ENCODE assay signal across 8 mouse cellular contexts in the genomic region with DNA sequence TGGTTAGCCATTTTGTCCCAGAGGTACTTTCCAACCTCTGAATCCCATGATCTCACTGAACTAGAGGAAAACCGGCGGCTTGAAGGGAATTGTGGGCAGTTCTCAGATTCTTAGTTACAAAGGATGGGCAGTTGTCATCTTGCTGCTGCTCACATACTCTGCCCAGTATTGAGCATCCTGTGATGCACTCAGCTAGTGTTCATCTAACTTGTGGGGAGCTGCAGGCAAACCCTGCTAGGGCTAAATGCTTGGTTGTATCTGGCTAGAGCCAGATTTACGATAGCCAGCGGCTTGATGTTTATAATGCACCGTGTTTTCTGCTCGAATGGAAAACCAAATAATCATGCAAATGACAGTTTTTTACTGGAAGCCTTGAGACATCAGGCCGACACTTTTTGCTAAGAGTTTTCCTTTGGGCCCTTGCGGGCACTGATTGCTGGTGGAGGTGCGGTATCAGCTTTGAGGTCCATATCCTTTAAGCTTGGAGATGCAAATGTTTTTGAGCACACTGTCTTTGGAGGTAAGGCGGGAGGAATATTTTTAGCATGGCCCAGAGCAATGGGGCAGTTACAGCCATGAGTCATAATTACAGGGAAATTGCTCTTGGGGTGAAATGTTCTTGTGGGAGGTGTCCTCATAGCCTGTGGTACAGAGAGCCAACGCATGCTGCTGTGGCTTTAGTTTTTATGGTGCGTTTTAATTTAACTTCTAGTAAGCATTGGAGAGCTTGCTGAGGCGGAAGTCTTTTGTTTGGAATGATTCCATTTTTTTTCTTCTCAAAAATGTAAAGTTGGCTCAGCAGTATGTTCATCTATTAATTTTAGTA. TPM values are rescaled to one million over a fixed set of nuclear protein-coding genes. Genes with fewer than 3 reads are reported as not detected.
DNase-seq lines count a peak whose midpoint lies in the region; ATAC-seq and TF ChIP-seq lines count a peak whose summit lies in the region.

No protein-coding gene starts in this region.

- no peak for TF ChIP-seq EP300 in heart, adult 2 months (IDR thresholded peaks at IDR 0.05; ENCODE audit: insufficient read depth, low read depth, low read length)
- TF ChIP-seq EP300 in CH12.LX (IDR thresholded peaks at IDR 0.05; ENCODE audit: low read length) = peak; percentile 38; the same call in 1 of the 2 replicates

- peaks cover 5% of the 10 kb centered on the region for H3K79me2 ChIP-seq in heart, adult 2 months (replicated peaks; ENCODE audit: control insufficient read depth, insufficient read depth, low read length)
- peaks cover 48% of the 10 kb centered on the region for H3K79me2 ChIP-seq in CH12.LX (replicated peaks; ENCODE audit: control insufficient read depth, extremely low read depth, insufficient read depth, poor library complexity, severe bottlenecking)

- H3K36me3 ChIP-seq in heart, adult 2 months (ENCODE audit: control insufficient read depth, insufficient read depth, low read length) = peaks cover 5% of the 10 kb centered on the region; the same call in 1 of the 2 replicates
- H3K36me3 ChIP-seq in CH12.LX (replicated peaks in 1 of 2; ENCODE audit: control insufficient read depth in 1 of 2, insufficient read depth in 1 of 2, low read length in 1 of 2) = peaks cover 23 to 34% of the 10 kb centered on the region in 2 experiments
- peaks cover 9% of the 10 kb centered on the region; the same call in 1 of the 2 replicates for H3K36me3 ChIP-seq in forebrain, postnatal 0 days (ENCODE audit: insufficient read depth)
- no peaks in the 10 kb centered on the region for H3K36me3 ChIP-seq in midbrain, embryonic 11.5 days (ENCODE audit: control insufficient read depth, insufficient read depth, low read length)

- H3K4me3 ChIP-seq in heart, adult 2 months = peak overlapping the region; percentile 81; the same call in 1 of the 2 replicates
- H3K4me3 ChIP-seq in CH12.LX (replicated peaks in 1 of 3; ENCODE audit: low read depth in 2 of 3, low read length in 2 of 3, poor library complexity in 1 of 3) = peak overlapping the region; percentile 72 to 92 (median 81)
- H3K4me3 ChIP-seq in forebrain, postnatal 0 days (ENCODE audit: low read depth, low read length) = peak overlapping the region; percentile 85
- H3K4me3 ChIP-seq in midbrain, embryonic 11.5 days (ENCODE audit: low read depth, low read length) = peak overlapping the region; percentile 82

- H3K9me3 ChIP-seq in CH12.LX (replicated peaks; ENCODE audit: low read length) = no peaks in the 10 kb centered on the region
- no peaks in the 10 kb centered on the region for H3K9me3 ChIP-seq in forebrain, postnatal 0 days (ENCODE audit: low read length)
- H3K9me3 ChIP-seq in midbrain, embryonic 11.5 days (ENCODE audit: control insufficient read depth, low read length) = no peaks in the 10 kb centered on the region

- no peak for TF ChIP-seq POLR2A in heart, adult 2 months (IDR thresholded peaks at IDR 0.05; ENCODE audit: insufficient read depth, low read depth, low read length)
- TF ChIP-seq POLR2A in CH12.LX (IDR thresholded peaks at IDR 0.05; ENCODE audit: low read depth, low read length) = no peak

- H3K4me1 ChIP-seq in heart, adult 2 months (ENCODE audit: control insufficient read depth, insufficient read depth, low read length) = peaks cover 7% of the 10 kb centered on the region
- H3K4me1 ChIP-seq in CH12.LX (ENCODE audit: control insufficient read depth in 1 of 2, insufficient read depth in 2 of 2) = peaks cover 7 to 34% of the 10 kb centered on the region in 2 experiments; a peak in 3 of 4 replicates
- peaks cover 18% of the 10 kb centered on the region for H3K4me1 ChIP-seq in forebrain, postnatal 0 days (ENCODE audit: insufficient read depth)
- H3K4me1 ChIP-seq in midbrain, embryonic 11.5 days (ENCODE audit: control insufficient read depth, insufficient read depth, low read length) = peaks cover 14% of the 10 kb centered on the region

- no peak for TF ChIP-seq RAD21 in CH12.LX (IDR thresholded peaks at IDR 0.05; ENCODE audit: low read depth, low read length)

- in situ Hi-C loops in CH12.LX (cut with MboI; ENCODE audit: low pct_ligation_motif_present, low pct_unique_long_range_greater_than_20kb, low sequenced_read_pairs) = no loop called here

- ATAC-seq in forebrain, postnatal 0 days = no peak
- ATAC-seq in midbrain, embryonic 11.5 days (ENCODE audit: low FRiP score) = no peak

- no peak overlapping the region for H3K9ac ChIP-seq in heart, adult 2 months (ENCODE audit: low read depth, low read length)
- peak overlapping the region; percentile 82 for H3K9ac ChIP-seq in CH12.LX (ENCODE audit: insufficient read depth, low read depth)
- H3K9ac ChIP-seq in forebrain, postnatal 0 days = peak overlapping the region; percentile 83
- peak overlapping the region; percentile 90; the same call in 1 of the 2 replicates for H3K9ac ChIP-seq in midbrain, embryonic 11.5 days (ENCODE audit: low read length)

- dilution Hi-C loops in CH12.LX (cut with MboI; ENCODE audit: extremely low pct_ligation_motif_present, extremely low pct_unique_long_range_greater_than_20kb, low sequenced_read_pairs) = no loop called here

- no peaks in the 10 kb centered on the region for H3K27me3 ChIP-seq in heart, adult 2 months (ENCODE audit: control insufficient read depth, insufficient read depth, low read length)
- H3K27me3 ChIP-seq in CH12.LX (replicated peaks) = no peaks in the 10 kb centered on the region
- H3K27me3 ChIP-seq in forebrain, postnatal 0 days (ENCODE audit: insufficient read depth, low read length) = no peaks in the 10 kb centered on the region
- H3K27me3 ChIP-seq in midbrain, embryonic 11.5 days (ENCODE audit: control insufficient read depth, insufficient read depth, low read length) = no peaks in the 10 kb centered on the region

- DNase-seq in heart, adult 2 months = no peak
- DNase-seq in heart, postnatal 14 days = no peak
- peak; percentile 52 for DNase-seq in CH12.LX (ENCODE audit: extremely low read depth)
- DNase-seq in forebrain, postnatal 0 days = no peak
- peak; percentile 88 for DNase-seq in midbrain, embryonic 11.5 days (ENCODE audit: low spot score, missing footprints)
- no peak for DNase-seq in gastrocnemius, adult 18-20 months (ENCODE audit: low spot score)
- no peak for DNase-seq in cerebellum, postnatal 10 days
- DNase-seq in embryo, embryonic 9.5 days (ENCODE audit: extremely low spot score) = no peak

- no peak for TF ChIP-seq CTCF in heart, adult 2 months (IDR thresholded peaks at IDR 0.05)
- no peak for TF ChIP-seq CTCF in CH12.LX (conservative IDR thresholded peaks at IDR 0.05 in 1 of 2, IDR thresholded peaks at IDR 0.05 in 1 of 2; ENCODE audit: low read depth in 2 of 2, low read length in 2 of 2)
- TF ChIP-seq CTCF in forebrain, postnatal 0 days (IDR thresholded peaks at IDR 0.05; ENCODE audit: low read depth) = no peak

- no peak overlapping the region for H3K27ac ChIP-seq in heart, adult 2 months
- no peak overlapping the region for H3K27ac ChIP-seq in CH12.LX (ENCODE audit: insufficient read depth, low read depth)
- no peak overlapping the region for H3K27ac ChIP-seq in forebrain, postnatal 0 days (ENCODE audit: low read depth, low read length)
- no peak overlapping the region for H3K27ac ChIP-seq in midbrain, embryonic 11.5 days (ENCODE audit: low read depth, low read length)

- peak overlapping the region; percentile 57 for H3K4me2 ChIP-seq in CH12.LX (ENCODE audit: insufficient read depth, low read depth, poor library complexity, severe bottlenecking)
- peak overlapping the region; percentile 65 for H3K4me2 ChIP-seq in forebrain, postnatal 0 days (ENCODE audit: low read depth)
- peak overlapping the region; percentile 62 for H3K4me2 ChIP-seq in midbrain, embryonic 11.5 days

- WGBS in heart, adult 2 months = 57% methylated on average over 13 of the region's 13 CpGs
- WGBS in forebrain, postnatal 0 days = 44% methylated on average over 13 of the region's 13 CpGs
- WGBS in midbrain, embryonic 11.5 days = 71% methylated on average over 13 of the region's 13 CpGs

- intact Hi-C loops in heart, adult 2 months (cut with DNase I) = loop anchor here (10.0 kb wide), 1 partner anchor 188 kb away; no protein-coding TSS in a partner anchor
- intact Hi-C loops in heart, postnatal 14 days (cut with DNase I) = loop anchor here (10.0 kb wide), 1 partner anchor 188 kb away; no protein-coding TSS in a partner anchor

RNA-seq across cellular contexts. Expression of gene Plekha3, which starts 1.5 kb away (rescaled TPM):
- 10 to 100 TPM; 19.4 to 21.3 TPM for total RNA-seq in heart, adult 2 months (2021)
- polyA plus RNA-seq in heart, adult 2 months (2012; rRNA removed) = 12.8 and 19.2 TPM in 2 replicates
- 10 to 100 TPM; 19.2 to 19.7 TPM for total RNA-seq in heart, postnatal 14 days (2021)
- total RNA-seq in CH12.LX (2012; rRNA removed) = 12.1 and 16.9 TPM in 2 replicates
- 38.6 and 43.8 TPM in 2 replicates for total RNA-seq in CH12.LX (2014; rRNA removed)
- 28.4 and 30.0 TPM in 2 replicates for polyA plus RNA-seq in CH12.LX (2012; ENCODE audit: insufficient read length, low read depth)
- total RNA-seq in forebrain, postnatal 0 days (2014; rRNA removed) = 19.7 and 21.6 TPM in 2 replicates
- polyA plus RNA-seq in forebrain, postnatal 0 days (2015; fragmentation: Nextera tagmentation; extraction: Ambion mirVana) = 6.4 and 9.1 TPM in 2 replicates
- polyA plus RNA-seq in midbrain, embryonic 11.5 days (2014; fragmentation: Nextera tagmentation; extraction: Ambion mirVana) = 11.7 and 12.9 TPM in 2 replicates
- 10 to 100 TPM; 10.7 TPM for total RNA-seq in gastrocnemius, adult 18-20 months (2021)

RNA-seq across cellular contexts. Expression of gene Fkbp7, which starts 3.7 kb away (rescaled TPM):
- total RNA-seq in heart, adult 2 months (2021) = 10 to 100 TPM; 20.8 to 21.9 TPM
- 7.9 and 14.7 TPM in 2 replicates for polyA plus RNA-seq in heart, adult 2 months (2012; rRNA removed)
- total RNA-seq in heart, postnatal 14 days (2021) = 10 to 100 TPM; 23.6 to 23.7 TPM
- total RNA-seq in CH12.LX (2012; rRNA removed) (1.3 and 1.5 TPM in 2 replicates), CH12.LX (2014; rRNA removed) (1.7 and 2.4 TPM in 2 replicates)
- polyA plus RNA-seq in CH12.LX (2012; ENCODE audit: insufficient read length, low read depth) = 1.5 and 1.9 TPM in 2 replicates
- 6.8 and 8.6 TPM in 2 replicates for total RNA-seq in forebrain, postnatal 0 days (2014; rRNA removed)
- polyA plus RNA-seq in forebrain, postnatal 0 days (2015; fragmentation: Nextera tagmentation; extraction: Ambion mirVana) = 14.7 and 18.8 TPM in 2 replicates
- 18.2 and 20.3 TPM in 2 replicates for polyA plus RNA-seq in midbrain, embryonic 11.5 days (2014; fragmentation: Nextera tagmentation; extraction: Ambion mirVana)
- total RNA-seq in gastrocnemius, adult 18-20 months (2021) = 1 to 10 TPM; 4.7 to 6.7 TPM

RNA-seq across cellular contexts. Expression of gene Pjvk, which starts 28.3 kb away (rescaled TPM):
- not detected for total RNA-seq in heart, adult 2 months (2021)
- 0.08 TPM in 1 of 2 replicates, not detected in the other for polyA plus RNA-seq in heart, adult 2 months (2012; rRNA removed)
- under 1 TPM in 1 of 2 experiments, not detected in 1; 0.27 TPM for total RNA-seq in heart, postnatal 14 days (2021)
- not detected in 2 replicates for total RNA-seq in CH12.LX (2012; rRNA removed)
- not detected in 2 replicates for total RNA-seq in CH12.LX (2014; rRNA removed)
- not detected in 2 replicates for polyA plus RNA-seq in CH12.LX (2012; ENCODE audit: insufficient read length, low read depth)
- 0.23 TPM in 1 of 2 replicates, not detected in the other for total RNA-seq in forebrain, postnatal 0 days (2014; rRNA removed)
- 0.33 and 0.62 TPM in 2 replicates for polyA plus RNA-seq in forebrain, postnatal 0 days (2015; fragmentation: Nextera tagmentation; extraction: Ambion mirVana)
- polyA plus RNA-seq in midbrain, embryonic 11.5 days (2014; fragmentation: Nextera tagmentation; extraction: Ambion mirVana) = 0.55 and 0.75 TPM in 2 replicates
- not detected for total RNA-seq in gastrocnemius, adult 18-20 months (2021)

RNA-seq across cellular contexts. Expression of gene Prkra, which starts 28.8 kb away (rescaled TPM):
- total RNA-seq in heart, adult 2 months (2021) = 10 to 100 TPM; 12.1 to 12.4 TPM
- polyA plus RNA-seq in heart, adult 2 months (2012; rRNA removed) = 9.6 and 14.7 TPM in 2 replicates
- total RNA-seq in heart, postnatal 14 days (2021) = 10 to 100 TPM; 16.0 to 16.9 TPM
- total RNA-seq in CH12.LX (2012; rRNA removed) = 5.6 and 8.4 TPM in 2 replicates
- 13.5 and 13.7 TPM in 2 replicates for total RNA-seq in CH12.LX (2014; rRNA removed)
- polyA plus RNA-seq in CH12.LX (2012; ENCODE audit: insufficient read length, low read depth) = 6.8 and 7.0 TPM in 2 replicates
- total RNA-seq in forebrain, postnatal 0 days (2014; rRNA removed) = 113 and 123 TPM in 2 replicates
- 97.5 and 101 TPM in 2 replicates for polyA plus RNA-seq in forebrain, postnatal 0 days (2015; fragmentation: Nextera tagmentation; extraction: Ambion mirVana)
- 90.9 and 106 TPM in 2 replicates for polyA plus RNA-seq in midbrain, embryonic 11.5 days (2014; fragmentation: Nextera tagmentation; extraction: Ambion mirVana)
- total RNA-seq in gastrocnemius, adult 18-20 months (2021) = 1 to 10 TPM; 3.0 TPM

Comparison
In these comparisons a context has a peak if more than half of its experiments do, and no peak if none do; other contexts are left out.
1. DNase-seq: peak in CH12.LX (single experiment) and midbrain, embryonic 11.5 days (single experiment); none in heart, adult 2 months (0 of 2), heart, postnatal 14 days (0 of 2), forebrain, postnatal 0 days (single experiment), gastrocnemius, adult 18-20 months (single experiment), cerebellum, postnatal 10 days (0 of 2) and embryo, embryonic 9.5 days (single experiment).
2. Peak in every context shown above with its lines, with median percentiles within 50 percentile points of each other: H3K4me3 ChIP-seq and H3K4me2 ChIP-seq.